Mouse (Mus musculus) G1E (cell line): Measurements from ENCODE around the gene Bpifa5.

Source experiments
- CTCF ChIP-seq: IDR thresholded peaks from 2 replicates; pipeline ENCODE4 v1.5.1; 2012; ENCODE audit warnings: low read depth, low read length, inconsistent platforms, mixed read lengths
- GATA1 ChIP-seq: IDR thresholded peaks from 2 replicates; pipeline ENCODE4 v1.6.1; 2012; ENCODE audit warnings: borderline replicate concordance, low read length, inconsistent platforms, mixed read lengths
- POLR2AphosphoS5 ChIP-seq: IDR thresholded peaks from 2 replicates; pipeline ENCODE4 v1.6.1; 2012; ENCODE audit warnings: low read depth, low read length, inconsistent platforms; ENCODE audit not compliant: insufficient replicate concordance
- TAL1 ChIP-seq: conservative IDR thresholded peaks from 2 replicates; pipeline ENCODE4 v1.6.1; 2012; ENCODE audit warnings: low read depth, low read length, inconsistent platforms, mixed read lengths

DNA sequence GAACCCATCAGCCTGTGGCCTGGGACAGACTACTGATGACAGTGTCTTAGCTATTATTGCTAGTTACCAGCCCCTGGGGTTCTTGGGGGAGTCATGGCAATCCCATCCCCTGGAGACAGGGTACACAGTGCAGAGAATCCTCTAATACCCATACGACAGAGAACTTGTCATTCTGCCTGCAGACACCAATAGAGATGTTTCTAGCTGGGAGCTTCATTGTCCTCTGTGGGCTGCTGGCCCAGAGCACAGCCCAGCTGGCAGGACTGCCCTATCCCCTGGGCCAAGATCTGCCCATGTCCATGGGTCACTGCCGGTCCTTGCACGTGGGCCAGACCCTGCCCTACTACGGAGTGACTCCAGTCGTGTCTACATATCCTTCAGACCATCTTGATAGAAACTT, 899 bp downstream of the Bpifa5 start:
- no peak for TF ChIP-seq CTCF
- no peak for TF ChIP-seq POLR2AphosphoS5
- no peak for TF ChIP-seq GATA1
- no peak for TF ChIP-seq TAL1
